Comparison of ENCODE assay signal across 8 mouse cellular contexts in genomic region chr10:31742443-31743057, GRCm38 (mm10).
A peak's percentile ranks its signal among the peaks of the same experiment; 100 is the strongest.
DNase-seq lines count a peak whose midpoint lies in the region; ATAC-seq and TF ChIP-seq lines count a peak whose summit lies in the region.

No protein-coding gene starts in this region.

- no peak overlapping the region for H3K4me2 ChIP-seq in midbrain, embryonic 12.5 days (replicated peaks)
- no peak overlapping the region for H3K4me2 ChIP-seq in stomach, postnatal 0 days (replicated peaks; ENCODE audit: low read depth)

- no peaks in the 10 kb centered on the region for H3K36me3 ChIP-seq in heart, adult 2 months (ENCODE audit: control insufficient read depth, insufficient read depth, low read length)
- H3K36me3 ChIP-seq in midbrain, embryonic 12.5 days: no peaks in the 10 kb centered on the region
- no peaks in the 10 kb centered on the region for H3K36me3 ChIP-seq in stomach, postnatal 0 days (ENCODE audit: control insufficient read depth, insufficient read depth, low read length)

- TF ChIP-seq POLR2A in heart, adult 2 months (IDR thresholded peaks at IDR 0.05; ENCODE audit: insufficient read depth, low read depth, low read length): no peak

- DNase-seq in heart, adult 2 months: peak; percentile 30 to 32
- no peak for DNase-seq in heart, adult 11 months
- peak; percentile 84 to 86 for DNase-seq in cerebellum, postnatal 10 days
- DNase-seq in frontal cortex, postnatal 10 days (ENCODE audit: low spot score in 2 of 2): peak; percentile 16 to 48
- DNase-seq in kidney, adult 18-20 months: peak; percentile 49
- peak; percentile 62 to 66 for DNase-seq in left cerebral cortex, postnatal 25 days (ENCODE audit: low spot score in 2 of 2)
- peak; percentile 76 for DNase-seq in stomach, postnatal 0 days (ENCODE audit: low spot score)

- H3K27ac ChIP-seq in heart, adult 2 months: no peak overlapping the region
- no peak overlapping the region for H3K27ac ChIP-seq in midbrain, embryonic 12.5 days (replicated peaks)
- no peak overlapping the region for H3K27ac ChIP-seq in stomach, postnatal 0 days (replicated peaks)

- peak; percentile 81 for TF ChIP-seq CTCF in heart, adult 2 months (IDR thresholded peaks at IDR 0.05)
- peak; percentile 96 for TF ChIP-seq CTCF in stomach, postnatal 0 days (IDR thresholded peaks at IDR 0.05; ENCODE audit: low read depth)

- TF ChIP-seq EP300 in heart, adult 2 months (IDR thresholded peaks at IDR 0.05; ENCODE audit: insufficient read depth, low read depth, low read length): peak; percentile 34; the same call in 1 of the 2 replicates
- no peak for TF ChIP-seq EP300 in stomach, postnatal 0 days (optimal IDR thresholded peaks at IDR 0.05)

- peak; percentile 86 for ATAC-seq in midbrain, embryonic 12.5 days (ENCODE audit: low FRiP score, low read depth)
- peak; percentile 66 for ATAC-seq in stomach, postnatal 0 days (ENCODE audit: low FRiP score, low TSS enrichment)

- no peaks in the 10 kb centered on the region for H3K27me3 ChIP-seq in heart, adult 2 months (ENCODE audit: control insufficient read depth, insufficient read depth, low read length)
- no peaks in the 10 kb centered on the region for H3K27me3 ChIP-seq in midbrain, embryonic 12.5 days
- H3K27me3 ChIP-seq in stomach, postnatal 0 days (ENCODE audit: control insufficient read depth, insufficient read depth, low read length): no peaks in the 10 kb centered on the region

- no peaks in the 10 kb centered on the region for H3K4me1 ChIP-seq in heart, adult 2 months (ENCODE audit: control insufficient read depth, insufficient read depth, low read length)
- H3K4me1 ChIP-seq in midbrain, embryonic 12.5 days: no peaks in the 10 kb centered on the region
- no peaks in the 10 kb centered on the region for H3K4me1 ChIP-seq in stomach, postnatal 0 days (replicated peaks; ENCODE audit: control insufficient read depth, insufficient read depth)

- 14% methylated on average over 5 of the region's 5 CpGs for WGBS in heart, adult 2 months
- WGBS in midbrain, embryonic 12.5 days: 24% methylated on average over 5 of the region's 5 CpGs
- 16% methylated on average over 5 of the region's 5 CpGs for WGBS in stomach, postnatal 0 days

- H3K9me3 ChIP-seq in midbrain, embryonic 12.5 days: no peaks in the 10 kb centered on the region
- no peaks in the 10 kb centered on the region for H3K9me3 ChIP-seq in stomach, postnatal 0 days (ENCODE audit: control insufficient read depth, low read length)

- H3K79me2 ChIP-seq in heart, adult 2 months (replicated peaks; ENCODE audit: control insufficient read depth, insufficient read depth, low read length): no peaks in the 10 kb centered on the region

- H3K9ac ChIP-seq in heart, adult 2 months (ENCODE audit: low read depth, low read length): no peak overlapping the region
- H3K9ac ChIP-seq in midbrain, embryonic 12.5 days (replicated peaks): no peak overlapping the region
- H3K9ac ChIP-seq in stomach, postnatal 0 days (ENCODE audit: low read length): no peak overlapping the region

- intact Hi-C loops in heart, adult 2 months (cut with DNase I): loop anchor here (10.0 kb wide), 1 partner anchor 332 kb away; no protein-coding TSS in a partner anchor
- intact Hi-C loops in left cerebral cortex, postnatal 25 days (cut with DNase I): loop anchor here (5.0 kb wide), 3 partner anchors 1150 to 1960 kb away; partner anchors contain the start of gene Nkain2

- H3K4me3 ChIP-seq in heart, adult 2 months: no peak overlapping the region
- no peak overlapping the region for H3K4me3 ChIP-seq in midbrain, embryonic 12.5 days
- no peak overlapping the region for H3K4me3 ChIP-seq in stomach, postnatal 0 days (ENCODE audit: low read depth, low read length)
